Mouse (Mus musculus): ENCODE measurements around the gene Gm11172. TPM values are rescaled to one million over a fixed set of nuclear protein-coding genes. Genes with fewer than 3 reads are reported as not detected.

The Gm11172 gene
- polyA plus RNA-seq, 1 experiment from 2014 or later = not detected

- Histone ChIP-seq H3K27me3 (ENCODE audit: control insufficient read depth, insufficient read depth, low read length) (no peaks in the 10 kb centered on the region), H3K9me3 (ENCODE audit: control insufficient read depth, low read length) (no peaks in the 10 kb centered on the region), H3K27ac (ENCODE audit: low read depth, low read length) (no peak overlapping the region), H3K4me3 (ENCODE audit: low read depth, low read length) (no peak overlapping the region), H3K36me3 (ENCODE audit: control insufficient read depth, insufficient read depth, low read length) (no peaks in the 10 kb centered on the region), H3K4me1 (ENCODE audit: control insufficient read depth, insufficient read depth, low read length) (no peaks in the 10 kb centered on the region), H3K9ac (ENCODE audit: low read length) (no peak overlapping the region), H3K4me2 (ENCODE audit: low read depth) (no peak overlapping the region)
- no peak for DNase-seq (ENCODE audit: low spot score)
- WGBS = 77% methylated on average over 3 of the region's 3 CpGs
- no peak for ATAC-seq (ENCODE audit: insufficient read depth, low FRiP score, low TSS enrichment)
Observed at GRCm38 (mm10) chr16:10819966-10820365, 7.3 kb downstream of the Gm11172 start.

- DNase-seq (ENCODE audit: low spot score) (no peak), ATAC-seq (ENCODE audit: insufficient read depth, low FRiP score, low TSS enrichment) (no peak)
- Histone ChIP-seq H3K9me3 (ENCODE audit: control insufficient read depth, low read length) (no peaks in the 10 kb centered on the region), H3K4me1 (ENCODE audit: control insufficient read depth, insufficient read depth, low read length) (no peaks in the 10 kb centered on the region), H3K9ac (ENCODE audit: low read length) (no peak overlapping the region), H3K27me3 (ENCODE audit: control insufficient read depth, insufficient read depth, low read length) (no peaks in the 10 kb centered on the region), H3K4me3 (ENCODE audit: low read depth, low read length) (no peak overlapping the region), H3K27ac (ENCODE audit: low read depth, low read length) (no peak overlapping the region), H3K36me3 (ENCODE audit: control insufficient read depth, insufficient read depth, low read length) (no peaks in the 10 kb centered on the region), H3K4me2 (ENCODE audit: low read depth) (no peak overlapping the region)
- WGBS = 83% methylated on average over 4 of the region's 4 CpGs
Observed at GRCm38 (mm10) chr16:10821387-10821786, 8.7 kb downstream of the Gm11172 start.

GRCm38 (mm10) chr16:10824536-10824935 is 11.8 kb downstream of the Gm11172 start:
- no peak overlapping the region for H3K9ac ChIP-seq (ENCODE audit: low read length)
- H3K9me3 ChIP-seq (ENCODE audit: control insufficient read depth, low read length) = no peaks in the 10 kb centered on the region
- H3K36me3 ChIP-seq (ENCODE audit: control insufficient read depth, insufficient read depth, low read length) = no peaks in the 10 kb centered on the region
- H3K4me3 ChIP-seq (ENCODE audit: low read depth, low read length) = no peak overlapping the region
- H3K27ac ChIP-seq (ENCODE audit: low read depth, low read length) = no peak overlapping the region
- WGBS = 91% methylated on average over 1 of the region's 1 CpGs
- ATAC-seq (ENCODE audit: insufficient read depth, low FRiP score, low TSS enrichment) = no peak
- H3K27me3 ChIP-seq (ENCODE audit: control insufficient read depth, insufficient read depth, low read length) = no peaks in the 10 kb centered on the region
- H3K4me1 ChIP-seq (ENCODE audit: control insufficient read depth, insufficient read depth, low read length) = no peaks in the 10 kb centered on the region
- no peak overlapping the region for H3K4me2 ChIP-seq (ENCODE audit: low read depth)
- no peak for DNase-seq (ENCODE audit: low spot score)

GRCm38 (mm10) chr16:10825840-10826239 is 13.1 kb downstream of the Gm11172 start:
- Histone ChIP-seq H3K4me3 (ENCODE audit: low read depth, low read length) (no peak overlapping the region), H3K4me1 (ENCODE audit: control insufficient read depth, insufficient read depth, low read length) (no peaks in the 10 kb centered on the region), H3K4me2 (ENCODE audit: low read depth) (no peak overlapping the region), H3K9ac (ENCODE audit: low read length) (no peak overlapping the region), H3K9me3 (ENCODE audit: control insufficient read depth, low read length) (no peaks in the 10 kb centered on the region), H3K27me3 (ENCODE audit: control insufficient read depth, insufficient read depth, low read length) (no peaks in the 10 kb centered on the region), H3K27ac (ENCODE audit: low read depth, low read length) (no peak overlapping the region), H3K36me3 (ENCODE audit: control insufficient read depth, insufficient read depth, low read length) (no peaks in the 10 kb centered on the region)
- DNase-seq (ENCODE audit: low spot score) (no peak), ATAC-seq (ENCODE audit: insufficient read depth, low FRiP score, low TSS enrichment) (no peak)
- WGBS = 88% methylated on average over 4 of the region's 4 CpGs

GRCm38 (mm10) chr16:10827269-10827668 is 14.6 kb downstream of the Gm11172 start:
- no peaks in the 10 kb centered on the region for H3K36me3 ChIP-seq (ENCODE audit: control insufficient read depth, insufficient read depth, low read length)
- H3K27me3 ChIP-seq (ENCODE audit: control insufficient read depth, insufficient read depth, low read length) = no peaks in the 10 kb centered on the region
- H3K4me1 ChIP-seq (ENCODE audit: control insufficient read depth, insufficient read depth, low read length) = no peaks in the 10 kb centered on the region
- H3K4me2 ChIP-seq (ENCODE audit: low read depth) = no peak overlapping the region
- DNase-seq (ENCODE audit: low spot score) (no peak), ATAC-seq (ENCODE audit: insufficient read depth, low FRiP score, low TSS enrichment) (no peak)
- H3K4me3 ChIP-seq (ENCODE audit: low read depth, low read length) = no peak overlapping the region
- no peaks in the 10 kb centered on the region for H3K9me3 ChIP-seq (ENCODE audit: control insufficient read depth, low read length)
- no peak overlapping the region for H3K27ac ChIP-seq (ENCODE audit: low read depth, low read length)
- H3K9ac ChIP-seq (ENCODE audit: low read length) = no peak overlapping the region
- 92% methylated on average over 9 of the region's 9 CpGs for WGBS

- no peak for ATAC-seq (ENCODE audit: insufficient read depth, low FRiP score, low TSS enrichment)
- no peak overlapping the region for H3K4me3 ChIP-seq (ENCODE audit: low read depth, low read length)
- 79% methylated on average over 7 of the region's 7 CpGs for WGBS
- H3K27ac ChIP-seq (ENCODE audit: low read depth, low read length) = no peak overlapping the region
- H3K9ac ChIP-seq (ENCODE audit: low read length) = no peak overlapping the region
- no peaks in the 10 kb centered on the region for H3K27me3 ChIP-seq (ENCODE audit: control insufficient read depth, insufficient read depth, low read length)
- no peak overlapping the region for H3K4me2 ChIP-seq (ENCODE audit: low read depth)
- no peak for DNase-seq (ENCODE audit: low spot score)
- no peaks in the 10 kb centered on the region for H3K36me3 ChIP-seq (ENCODE audit: control insufficient read depth, insufficient read depth, low read length)
- no peaks in the 10 kb centered on the region for H3K9me3 ChIP-seq (ENCODE audit: control insufficient read depth, low read length)
- no peaks in the 10 kb centered on the region for H3K4me1 ChIP-seq (ENCODE audit: control insufficient read depth, insufficient read depth, low read length)
Observed at GRCm38 (mm10) chr16:10827766-10828460, 15.2 kb downstream of the Gm11172 start.

GRCm38 (mm10) chr16:10828461-10828805 is 15.7 kb downstream of the Gm11172 start:
- WGBS = 75% methylated on average over 4 of the region's 4 CpGs
- H3K4me3 ChIP-seq (ENCODE audit: low read depth, low read length) = no peak overlapping the region
- ATAC-seq (ENCODE audit: insufficient read depth, low FRiP score, low TSS enrichment) = no peak

GRCm38 (mm10) chr16:10834542-10834910 is 21.8 kb downstream of the Gm11172 start:
- peaks cover 3% of the 10 kb centered on the region; the same call in 1 of the 2 replicates for H3K4me1 ChIP-seq (ENCODE audit: control insufficient read depth, insufficient read depth, low read length)
- peak overlapping the region; percentile 80 for H3K4me3 ChIP-seq (ENCODE audit: low read depth, low read length)
- no peaks in the 10 kb centered on the region for H3K9me3 ChIP-seq (ENCODE audit: control insufficient read depth, low read length)
- H3K27me3 ChIP-seq (ENCODE audit: control insufficient read depth, insufficient read depth, low read length) = no peaks in the 10 kb centered on the region
- H3K4me2 ChIP-seq (ENCODE audit: low read depth) = peak overlapping the region; percentile 76
- H3K36me3 ChIP-seq (ENCODE audit: control insufficient read depth, insufficient read depth, low read length) = no peaks in the 10 kb centered on the region
- H3K27ac ChIP-seq (ENCODE audit: low read depth, low read length) = no peak overlapping the region
- H3K9ac ChIP-seq (ENCODE audit: low read length) = peak overlapping the region; percentile 26; the same call in 1 of the 2 replicates
- WGBS = 11% methylated on average over 12 of the region's 12 CpGs
- ATAC-seq (ENCODE audit: insufficient read depth, low FRiP score, low TSS enrichment) (no peak), DNase-seq (ENCODE audit: low spot score) (no peak)

More at GRCm38 (mm10) chr16:10828461-10828805, 15.7 kb downstream of the Gm11172 start:
- no peaks in the 10 kb centered on the region for H3K36me3 ChIP-seq (ENCODE audit: control insufficient read depth, insufficient read depth, low read length)
- H3K9me3 ChIP-seq (ENCODE audit: control insufficient read depth, low read length) = no peaks in the 10 kb centered on the region
- no peak overlapping the region for H3K4me2 ChIP-seq (ENCODE audit: low read depth)
- no peak overlapping the region for H3K27ac ChIP-seq (ENCODE audit: low read depth, low read length)
- DNase-seq (ENCODE audit: low spot score) = no peak
- no peaks in the 10 kb centered on the region for H3K27me3 ChIP-seq (ENCODE audit: control insufficient read depth, insufficient read depth, low read length)
- H3K4me1 ChIP-seq (ENCODE audit: control insufficient read depth, insufficient read depth, low read length) = no peaks in the 10 kb centered on the region
- no peak overlapping the region for H3K9ac ChIP-seq (ENCODE audit: low read length)

- Histone ChIP-seq H3K9me3 (ENCODE audit: control insufficient read depth, low read length) (no peaks in the 10 kb centered on the region), H3K27me3 (ENCODE audit: control insufficient read depth, insufficient read depth, low read length) (no peaks in the 10 kb centered on the region), H3K4me3 (ENCODE audit: low read depth, low read length) (peak within 1 kb of the TSS; percentile 80), H3K36me3 (ENCODE audit: control insufficient read depth, insufficient read depth, low read length) (no peaks in the 10 kb centered on the region), H3K27ac (ENCODE audit: low read depth, low read length) (no peak within 1 kb of the TSS), H3K9ac (ENCODE audit: low read length) (peak within 1 kb of the TSS; percentile 77), H3K4me2 (ENCODE audit: low read depth) (peak within 1 kb of the TSS; percentile 76), H3K4me1 (ENCODE audit: control insufficient read depth, insufficient read depth, low read length) (peaks cover 3% of the 10 kb centered on the region; the same call in 1 of the 2 replicates)
- ATAC-seq (ENCODE audit: insufficient read depth, low FRiP score, low TSS enrichment) (peak; percentile 94), DNase-seq (ENCODE audit: low spot score) (peak; percentile 91)
- WGBS = under 1% methylated on average over 53 of the region's 69 CpGs
Observed at GRCm38 (mm10) chr16:10834911-10835587, 22.3 kb downstream of the Gm11172 start, which contains the start of gene Rmi2. TSS of gene Rmi2 (plus strand) at chr16:10835059.

Data from neural tube, embryonic 11.5 days (tissue).